Mouse (Mus musculus) midbrain, embryonic 13.5 days (tissue): Measurements from ENCODE around the gene Slit1. TPM values are rescaled to one million over a fixed set of nuclear protein-coding genes. Genes with fewer than 3 reads are reported as not detected.
A peak's percentile ranks its signal among the peaks of the same experiment; 100 is the strongest.

ENCODE experiments used
- ATAC-seq: fragments of 200-750 bp; cut with Nextera tagmentation; 2 replicates; pipeline ENCODE4 v1.8.0; 2017; ENCODE audit warnings: mild to moderate bottlenecking, moderate TSS enrichment, moderate library complexity
- H3K27ac ChIP-seq: fragments of 300-500 bp; sonication (generic); 2 replicates; pipeline ENCODE4 v1.5.1; 2015; ENCODE audit warnings: inconsistent platforms, mild to moderate bottlenecking, moderate library complexity
- H3K27me3 ChIP-seq: fragments of 300-500 bp; sonication (generic); 2 replicates; pipeline ENCODE4 v1.6.1; 2015; ENCODE audit warnings: mild to moderate bottlenecking, inconsistent platforms
- H3K36me3 ChIP-seq: fragments of 300-500 bp; sonication (generic); 2 replicates; pipeline ENCODE4 v1.6.1; 2015; ENCODE audit warnings: mild to moderate bottlenecking, inconsistent platforms
- H3K4me1 ChIP-seq: fragments of 300-500 bp; sonication (generic); replicated peaks from 2 replicates; pipeline ENCODE4 v1.6.1; 2015; ENCODE audit warnings: inconsistent platforms
- H3K4me2 ChIP-seq: fragments of 300-500 bp; sonication (generic); replicated peaks from 2 replicates; pipeline ENCODE4 v1.6.1; 2015; ENCODE audit warnings: moderate library complexity, mild to moderate bottlenecking, inconsistent platforms
- H3K4me3 ChIP-seq: fragments of 300-500 bp; sonication (generic); replicated peaks from 2 replicates; pipeline ENCODE4 v1.5.1; 2015; ENCODE audit warnings: mild to moderate bottlenecking, inconsistent platforms
- H3K9ac ChIP-seq: fragments of 300-500 bp; sonication (generic); replicated peaks from 2 replicates; pipeline ENCODE4 v1.6.1; 2015; ENCODE audit warnings: mild to moderate bottlenecking, inconsistent platforms
- H3K9me3 ChIP-seq: fragments of 300-500 bp; sonication (generic); 2 replicates; pipeline ENCODE4 v1.6.1; 2016; ENCODE audit warnings: mild to moderate bottlenecking, inconsistent platforms
- WGBS: fragments of 180-500 bp; shearing (Covaris S2); methylation state at CpG from one replicate; pipeline ENCODE4 v1.1.7; 2015; 5-methylcytosine and 5-hydroxymethylcytosine counted together
- polyA plus RNA-seq: library from polyadenylated mRNA; unstranded; fragments of >200 nt; fragmentation: Nextera tagmentation; extraction: Ambion mirVana; gene quantifications from 2 replicates; pipeline ENCODE4 v1.2.1, GENCODE M21; 2015

Slit1 gene
- polyA plus RNA-seq, 1 experiment from 2014 or later, result 23.8 TPM

GRCm38 (mm10) chr19:41697807-41698515 lies 45.5 kb downstream of the Slit1 start:
- Histone ChIP-seq H3K27me3 (no peaks in the 10 kb centered on the region), H3K9me3 (no peaks in the 10 kb centered on the region), H3K4me3 (no peak overlapping the region), H3K4me1 (peaks cover 81% of the 10 kb centered on the region), H3K4me2 (no peak overlapping the region), H3K27ac (peak overlapping the region; percentile 74), H3K36me3 (no peaks in the 10 kb centered on the region), H3K9ac (no peak overlapping the region)
- ATAC-seq, result peak; percentile 74
- WGBS, result 52% methylated on average over 6 of the region's 6 CpGs

DNA sequence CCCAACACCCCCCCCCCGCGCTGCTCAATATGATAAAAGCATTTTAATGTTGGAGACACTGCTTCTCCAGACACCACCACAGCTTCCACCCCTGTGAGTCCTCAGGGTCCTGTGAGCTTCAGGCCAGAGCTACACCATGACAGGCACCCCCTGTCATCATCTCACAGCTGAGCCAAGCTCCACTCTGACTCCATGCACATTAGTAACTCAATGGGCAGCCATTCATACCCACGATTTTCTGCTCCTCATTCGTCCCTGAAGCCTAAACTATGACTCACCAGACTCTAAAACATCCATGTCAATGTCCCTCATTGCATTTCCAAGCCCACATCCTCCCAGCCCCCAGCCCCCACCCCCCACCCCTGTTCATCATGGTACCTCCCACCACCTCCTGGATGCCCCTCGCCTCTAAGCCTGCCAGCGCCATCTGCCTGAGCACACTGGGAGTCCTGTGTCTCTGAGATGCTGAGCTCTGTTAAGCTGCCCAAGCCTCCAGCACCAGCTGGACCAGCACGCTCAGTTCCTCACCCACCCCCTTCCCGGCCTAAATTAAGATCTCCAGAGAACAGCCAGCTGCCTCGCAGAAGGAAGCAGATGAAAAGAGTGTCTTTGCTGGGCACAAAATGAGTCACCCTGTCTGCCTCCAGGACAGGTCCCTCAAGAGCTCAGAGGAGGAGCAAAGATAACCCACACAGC lies 46.2 kb downstream of the Slit1 start:
- no peak overlapping the region for H3K4me3 ChIP-seq
- H3K9ac ChIP-seq, result no peak overlapping the region
- peaks cover 79% of the 10 kb centered on the region for H3K4me1 ChIP-seq
- ATAC-seq, result peak; percentile 83
- no peak overlapping the region for H3K4me2 ChIP-seq
- no peaks in the 10 kb centered on the region for H3K36me3 ChIP-seq
- no peaks in the 10 kb centered on the region for H3K9me3 ChIP-seq
- WGBS, result 26% methylated on average over 9 of the region's 9 CpGs
- H3K27ac ChIP-seq, result peak overlapping the region; percentile 74
- H3K27me3 ChIP-seq, result peaks cover 4% of the 10 kb centered on the region; the same call in 1 of the 2 replicates

DNA sequence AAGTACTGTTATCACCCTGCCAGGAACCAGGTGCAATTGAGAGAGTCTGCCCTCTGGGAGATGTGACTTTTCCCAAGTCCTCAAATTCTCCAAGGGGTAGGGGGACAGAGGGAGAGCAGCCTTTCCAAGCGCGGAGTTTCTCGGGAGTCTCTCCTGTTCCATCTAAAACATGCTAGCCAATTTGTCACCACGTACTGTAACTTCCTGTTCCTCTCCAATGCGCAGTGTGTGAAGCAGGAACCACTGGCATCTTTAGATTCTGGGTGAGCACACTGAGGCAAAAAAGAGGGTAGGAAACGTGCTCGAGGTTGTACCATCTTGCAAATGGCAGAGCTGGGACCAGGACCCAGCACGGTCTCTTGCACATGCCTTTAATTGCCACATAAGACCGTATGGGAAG lies 47.0 kb downstream of the Slit1 start:
- no peak for ATAC-seq
- 90% methylated on average over 9 of the region's 9 CpGs for WGBS
- H3K4me1 ChIP-seq, result peaks cover 87% of the 10 kb centered on the region
- no peaks in the 10 kb centered on the region for H3K36me3 ChIP-seq
- no peak overlapping the region for H3K27ac ChIP-seq
- no peaks in the 10 kb centered on the region for H3K9me3 ChIP-seq
- H3K27me3 ChIP-seq, result peaks cover 4% of the 10 kb centered on the region
- no peak overlapping the region for H3K4me3 ChIP-seq
- H3K9ac ChIP-seq, result no peak overlapping the region
- no peak overlapping the region for H3K4me2 ChIP-seq

- ATAC-seq, result no peak
- peak overlapping the region; percentile 71; the same call in 1 of the 2 replicates for H3K27ac ChIP-seq
- 58% methylated on average over 6 of the region's 6 CpGs for WGBS
These were observed 48.4 kb downstream of the Slit1 start for GRCm38 (mm10) chr19:41695046-41695445.

GRCm38 (mm10) chr19:41694610-41695009 lies 48.9 kb downstream of the Slit1 start:
- 59% methylated on average over 9 of the region's 9 CpGs for WGBS
- ATAC-seq, result no peak

More at GRCm38 (mm10) chr19:41695046-41695445, 48.4 kb downstream of the Slit1 start:
- no peaks in the 10 kb centered on the region for H3K9me3 ChIP-seq
- no peak overlapping the region for H3K9ac ChIP-seq
- no peak overlapping the region for H3K4me3 ChIP-seq
- peaks cover 91% of the 10 kb centered on the region for H3K4me1 ChIP-seq
- H3K27me3 ChIP-seq, result peaks cover 4% of the 10 kb centered on the region
- H3K4me2 ChIP-seq, result no peak overlapping the region
- H3K36me3 ChIP-seq, result no peaks in the 10 kb centered on the region

GRCm38 (mm10) chr19:41693727-41694126 lies 49.7 kb downstream of the Slit1 start:
- peak; percentile 46 for ATAC-seq
- no peaks in the 10 kb centered on the region for H3K36me3 ChIP-seq
- H3K9ac ChIP-seq, result no peak overlapping the region
- H3K27ac ChIP-seq, result peak overlapping the region; percentile 71
- WGBS, result 20% methylated on average over 5 of the region's 5 CpGs
- H3K4me2 ChIP-seq, result no peak overlapping the region; the same call in 1 of the 2 replicates
- H3K27me3 ChIP-seq, result peaks cover 4% of the 10 kb centered on the region
- no peaks in the 10 kb centered on the region for H3K9me3 ChIP-seq
- H3K4me1 ChIP-seq, result peaks cover 92% of the 10 kb centered on the region
- H3K4me3 ChIP-seq, result no peak overlapping the region

More at GRCm38 (mm10) chr19:41694610-41695009, 48.9 kb downstream of the Slit1 start:
- H3K9me3 ChIP-seq, result no peaks in the 10 kb centered on the region
- H3K9ac ChIP-seq, result peak overlapping the region; percentile 21; the same call in 1 of the 2 replicates
- H3K36me3 ChIP-seq, result no peaks in the 10 kb centered on the region
- no peak overlapping the region for H3K4me2 ChIP-seq
- peaks cover 92% of the 10 kb centered on the region for H3K4me1 ChIP-seq
- H3K4me3 ChIP-seq, result no peak overlapping the region
- peak overlapping the region; percentile 71 for H3K27ac ChIP-seq
- H3K27me3 ChIP-seq, result peaks cover 4% of the 10 kb centered on the region

DNA sequence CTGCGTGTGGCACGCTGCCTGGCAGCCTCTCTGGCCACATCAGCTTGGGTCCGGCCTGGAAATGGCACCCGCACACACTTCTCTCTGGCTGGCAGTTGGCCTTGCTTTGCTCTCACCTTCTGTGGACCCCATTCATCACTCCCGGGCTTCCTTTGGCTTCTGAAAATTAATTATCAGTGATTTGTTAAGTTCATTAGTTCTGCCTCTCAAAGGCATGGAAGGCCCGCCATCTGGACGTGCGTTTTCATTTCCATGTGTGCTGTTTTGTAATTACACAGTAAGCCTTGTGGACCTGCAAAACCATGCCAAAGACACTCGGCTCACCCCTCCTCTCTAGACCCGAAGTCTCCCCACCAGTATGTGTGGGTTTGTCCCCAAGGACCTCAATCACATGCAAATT lies 53.4 kb downstream of the Slit1 start:
- Histone ChIP-seq H3K36me3 (no peaks in the 10 kb centered on the region), H3K4me1 (peaks cover 82% of the 10 kb centered on the region), H3K9ac (no peak overlapping the region), H3K9me3 (no peaks in the 10 kb centered on the region), H3K4me3 (no peak overlapping the region), H3K4me2 (no peak overlapping the region), H3K27ac (peak overlapping the region; percentile 60), H3K27me3 (peaks cover 4% of the 10 kb centered on the region)
- peak; percentile 19; the same call in 1 of the 2 replicates for ATAC-seq
- WGBS, result 43% methylated on average over 10 of the region's 10 CpGs

- ATAC-seq, result peak; percentile 21; the same call in 1 of the 2 replicates
- Histone ChIP-seq H3K4me1 (peaks cover 76% of the 10 kb centered on the region), H3K36me3 (no peaks in the 10 kb centered on the region), H3K27ac (peak overlapping the region; percentile 58), H3K4me2 (no peak overlapping the region), H3K4me3 (no peak overlapping the region), H3K27me3 (peaks cover 4% of the 10 kb centered on the region), H3K9me3 (no peaks in the 10 kb centered on the region), H3K9ac (no peak overlapping the region)
- WGBS, result 22% methylated on average over 13 of the region's 13 CpGs
These were observed 55.2 kb downstream of the Slit1 start for GRCm38 (mm10) chr19:41688251-41688650.

GRCm38 (mm10) chr19:41687836-41688235 lies 55.6 kb downstream of the Slit1 start:
- Histone ChIP-seq H3K9ac (no peak overlapping the region), H3K9me3 (no peaks in the 10 kb centered on the region), H3K4me1 (peaks cover 71% of the 10 kb centered on the region), H3K27ac (peak overlapping the region; percentile 58), H3K4me3 (no peak overlapping the region), H3K36me3 (no peaks in the 10 kb centered on the region), H3K27me3 (peaks cover 4% of the 10 kb centered on the region), H3K4me2 (no peak overlapping the region)
- 72% methylated on average over 8 of the region's 8 CpGs for WGBS
- no peak for ATAC-seq

- Histone ChIP-seq H3K9me3 (no peaks in the 10 kb centered on the region), H3K27ac (no peak overlapping the region), H3K9ac (no peak overlapping the region), H3K36me3 (no peaks in the 10 kb centered on the region), H3K4me1 (peaks cover 73% of the 10 kb centered on the region), H3K27me3 (no peaks in the 10 kb centered on the region), H3K4me2 (no peak overlapping the region), H3K4me3 (no peak overlapping the region)
- no peak for ATAC-seq
- 94% methylated on average over 2 of the region's 2 CpGs for WGBS
These were observed 57.3 kb downstream of the Slit1 start for GRCm38 (mm10) chr19:41686194-41686593.

GRCm38 (mm10) chr19:41685453-41686086 lies 57.9 kb downstream of the Slit1 start:
- no peak overlapping the region for H3K9ac ChIP-seq
- no peaks in the 10 kb centered on the region for H3K36me3 ChIP-seq
- no peak overlapping the region for H3K4me2 ChIP-seq
- no peak for ATAC-seq
- H3K9me3 ChIP-seq, result no peaks in the 10 kb centered on the region
- H3K4me3 ChIP-seq, result no peak overlapping the region
- no peaks in the 10 kb centered on the region for H3K27me3 ChIP-seq
- 80% methylated on average over 13 of the region's 13 CpGs for WGBS
- peaks cover 72% of the 10 kb centered on the region for H3K4me1 ChIP-seq
- H3K27ac ChIP-seq, result no peak overlapping the region

GRCm38 (mm10) chr19:41684874-41685273 lies 58.6 kb downstream of the Slit1 start:
- peaks cover 68% of the 10 kb centered on the region for H3K4me1 ChIP-seq

More at GRCm38 (mm10) chr19:41684874-41685273, 58.6 kb downstream of the Slit1 start:
- Histone ChIP-seq H3K4me3 (no peak overlapping the region), H3K4me2 (no peak overlapping the region), H3K9ac (no peak overlapping the region), H3K36me3 (no peaks in the 10 kb centered on the region), H3K9me3 (no peaks in the 10 kb centered on the region), H3K27me3 (no peaks in the 10 kb centered on the region), H3K27ac (no peak overlapping the region)
- ATAC-seq, result no peak
- 64% methylated on average over 1 of the region's 1 CpGs for WGBS
